Mouse (Mus musculus) myocyte (in vitro differentiated cells): ENCODE results near the gene Sema3e.

ENCODE experiments used
- E2F4 ChIP-seq: IDR thresholded peaks from one replicate; pipeline ENCODE4 v1.6.1; 2011; ENCODE audit warnings: mild to moderate bottlenecking, control low read depth, moderate library complexity; ENCODE audit not compliant: insufficient read depth
- REST ChIP-seq: IDR thresholded peaks from one replicate; pipeline ENCODE4 v1.6.1; 2011; ENCODE audit warnings: mild to moderate bottlenecking, control low read depth, moderate library complexity; ENCODE audit not compliant: insufficient read depth, insufficient read length
- SRF ChIP-seq: IDR thresholded peaks from one replicate; pipeline ENCODE4 v1.6.1; 2011; ENCODE audit warnings: low read depth; ENCODE audit not compliant: control insufficient read depth, insufficient read length
- TCF12 ChIP-seq: IDR thresholded peaks from one replicate; pipeline ENCODE4 v1.6.1; 2011; ENCODE audit warnings: mild to moderate bottlenecking, control low read depth; ENCODE audit not compliant: poor library complexity, insufficient read depth, severe bottlenecking
- USF1 ChIP-seq: IDR thresholded peaks from one replicate; pipeline ENCODE4 v1.6.1; 2011; ENCODE audit warnings: low read depth, mild to moderate bottlenecking, control low read depth, moderate library complexity

DNA sequence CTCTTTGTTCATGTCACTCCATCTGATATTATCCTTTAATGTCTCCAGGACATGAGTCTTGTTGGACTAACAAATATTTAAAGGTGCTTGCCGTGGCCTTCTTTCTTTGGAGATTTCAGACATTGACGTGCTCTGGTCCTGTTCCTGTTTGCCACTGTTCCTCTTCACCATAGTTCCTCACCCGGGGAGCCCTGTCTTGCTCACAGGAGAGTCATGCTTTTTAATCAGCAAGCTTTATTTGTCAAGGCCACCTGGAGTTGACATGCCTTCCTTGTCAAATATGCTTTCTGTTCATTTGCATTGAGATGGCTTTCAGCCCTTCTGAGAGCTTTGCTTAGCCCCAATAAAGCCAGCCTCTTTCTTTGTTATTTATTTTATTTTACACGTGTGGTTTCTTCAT, 15.1 kb downstream of the Sema3e start:
- TF ChIP-seq E2F4: no peak
- TF ChIP-seq TCF12: no peak
- TF ChIP-seq USF1: no peak
- TF ChIP-seq SRF: no peak
- TF ChIP-seq REST: no peak
